ENCODE assay signal across 8 mouse cellular contexts in the genomic region with DNA sequence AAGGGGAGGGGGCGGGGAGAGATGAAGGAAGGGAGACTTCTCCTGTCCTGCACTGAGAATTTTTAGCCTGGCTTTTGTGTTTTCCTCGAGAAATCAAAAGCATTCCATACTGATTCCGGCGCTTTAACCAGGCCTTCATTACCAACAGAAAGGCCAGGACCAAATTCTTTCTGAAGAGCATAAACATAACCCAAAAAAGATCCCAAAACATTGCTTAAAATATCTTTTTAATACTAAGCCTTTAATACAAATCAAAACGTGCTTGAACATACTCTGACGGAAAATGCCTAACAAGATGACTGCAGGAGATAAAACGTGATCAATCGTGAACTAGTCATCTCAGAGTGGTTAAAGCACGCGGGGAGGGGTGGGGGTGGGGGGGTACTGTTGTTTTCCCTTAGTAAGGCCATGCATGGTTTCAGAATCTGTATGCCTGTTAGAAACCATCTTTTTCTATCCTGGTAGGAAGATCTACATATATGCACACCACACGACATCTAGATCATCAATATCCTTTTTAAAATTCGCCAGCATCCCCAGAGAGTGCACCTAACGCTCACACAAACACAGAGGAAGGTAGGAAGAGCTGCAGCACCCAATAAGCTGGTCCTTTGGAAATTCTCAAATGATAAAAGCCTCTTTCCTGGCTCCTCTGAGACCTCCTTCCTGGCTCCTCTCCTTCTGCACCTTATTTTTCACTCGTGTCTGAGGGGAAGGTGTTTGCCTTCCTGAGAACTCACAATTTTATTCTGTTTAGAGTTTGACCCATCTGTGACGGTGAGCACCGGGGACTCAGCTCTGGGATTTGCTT. TPM values are rescaled to one million over a fixed set of nuclear protein-coding genes. Genes with fewer than 3 reads are reported as not detected.
DNase-seq lines count a peak whose midpoint lies in the region; ATAC-seq and TF ChIP-seq lines count a peak whose summit lies in the region.

No protein-coding gene starts in this region.

- TF ChIP-seq POLR2A in olfactory bulb, adult 2 months (IDR thresholded peaks at IDR 0.05; ENCODE audit: insufficient read depth, low read depth, low read length), result no peak

- H3K9ac ChIP-seq in intestine, embryonic 14.5 days (ENCODE audit: low read length), result peak overlapping the region; percentile 79

- H3K4me2 ChIP-seq in intestine, embryonic 14.5 days (ENCODE audit: low read length), result peak overlapping the region; percentile 50

- H3K36me3 ChIP-seq in intestine, embryonic 14.5 days (ENCODE audit: control insufficient read depth, insufficient read depth, low read length), result no peaks in the 10 kb centered on the region

- ATAC-seq in intestine, embryonic 14.5 days (replicated peaks; ENCODE audit: low FRiP score, low TSS enrichment, low read depth), result no peak
- ATAC-seq in megakaryocyte-erythroid progenitor cell, adult 5-6 weeks (replicated peaks; ENCODE audit: low FRiP score, low TSS enrichment, poor library complexity, severe bottlenecking), result no peak

- no peak for TF ChIP-seq CTCF in olfactory bulb, adult 2 months (IDR thresholded peaks at IDR 0.05; ENCODE audit: insufficient read depth, low read depth, low read length)

- H3K4me1 ChIP-seq in intestine, embryonic 14.5 days (replicated peaks; ENCODE audit: control insufficient read depth, insufficient read depth, low read length), result no peaks in the 10 kb centered on the region; the same call in 1 of the 2 replicates
- H3K4me1 ChIP-seq in olfactory bulb, adult 2 months (ENCODE audit: control insufficient read depth, insufficient read depth, low read length), result peaks cover 3% of the 10 kb centered on the region; the same call in 1 of the 2 replicates

- 12% methylated on average over 16 of the region's 16 CpGs for WGBS in intestine, embryonic 14.5 days
- WGBS in olfactory bulb, adult 2 months, result 6% methylated on average over 16 of the region's 16 CpGs

- no peaks in the 10 kb centered on the region for H3K9me3 ChIP-seq in intestine, embryonic 14.5 days (ENCODE audit: control insufficient read depth, low read length)

- H3K27ac ChIP-seq in intestine, embryonic 14.5 days (ENCODE audit: low read depth), result peak overlapping the region; percentile 72; the same call in 1 of the 2 replicates
- peak overlapping the region; percentile 98 for H3K27ac ChIP-seq in olfactory bulb, adult 2 months (ENCODE audit: insufficient read depth, low read depth, low read length)

- no peaks in the 10 kb centered on the region for H3K27me3 ChIP-seq in intestine, embryonic 14.5 days (replicated peaks; ENCODE audit: control insufficient read depth, insufficient read depth, low read length)

- H3K4me3 ChIP-seq in intestine, embryonic 14.5 days (ENCODE audit: low read depth, low read length), result peak overlapping the region; percentile 41
- peak overlapping the region; percentile 97 for H3K4me3 ChIP-seq in olfactory bulb, adult 2 months (ENCODE audit: insufficient read depth, low read depth, low read length)

- peak; percentile 45 for DNase-seq in embryo, embryonic 10.5 days (ENCODE audit: low spot score)
- no peak for DNase-seq in embryo, embryonic 10 days (ENCODE audit: low spot score)
- peak; percentile 20 to 44 for DNase-seq in right cerebral cortex, adult 2 months (ENCODE audit: low spot score in 2 of 2)
- no peak for DNase-seq in right cerebral cortex, adult 18-20 months
- no peak for DNase-seq in intestine, embryonic 14.5 days (ENCODE audit: low spot score)
- no peak for DNase-seq in layer of hippocampus, adult 9-11 months

RNA-seq across cellular contexts. Expression of a gene that starts 1.1 kb away (rescaled TPM):
- polyA plus RNA-seq in intestine, embryonic 14.5 days (2014; fragmentation: Nextera tagmentation; extraction: Ambion mirVana), result 204 and 211 TPM in 2 replicates
- 578 and 655 TPM in 2 replicates for polyA plus RNA-seq in olfactory bulb, adult 2 months (2012; ENCODE audit: insufficient read depth, insufficient read length, low replicate concordance, missing spikeins)
- total RNA-seq in megakaryocyte-erythroid progenitor cell, adult 5-6 weeks (2014; fragmentation: Nextera tagmentation), result not detected in 2 replicates
- not detected in 2 replicates for total RNA-seq in megakaryocyte-erythroid progenitor cell, adult 5-6 weeks (2017)

RNA-seq across cellular contexts. Expression of a gene that starts 41.8 kb away (rescaled TPM):
- 184 and 220 TPM in 2 replicates for polyA plus RNA-seq in intestine, embryonic 14.5 days (2014; fragmentation: Nextera tagmentation; extraction: Ambion mirVana)
- not detected in 2 replicates for polyA plus RNA-seq in olfactory bulb, adult 2 months (2012; ENCODE audit: insufficient read depth, insufficient read length, low replicate concordance, missing spikeins)
- total RNA-seq in megakaryocyte-erythroid progenitor cell, adult 5-6 weeks (2014; fragmentation: Nextera tagmentation), result 11.6 and 16.3 TPM in 2 replicates
- total RNA-seq in megakaryocyte-erythroid progenitor cell, adult 5-6 weeks (2017), result 48.3 and 69.4 TPM in 2 replicates

Comparison
In these comparisons a context has a peak if more than half of its experiments do, and no peak if none do; other contexts are left out.
1. DNase-seq: peak in embryo, embryonic 10.5 days (single experiment) and right cerebral cortex, adult 2 months (2 of 2); none in embryo, embryonic 10 days (single experiment), right cerebral cortex, adult 18-20 months (single experiment), intestine, embryonic 14.5 days (single experiment) and layer of hippocampus, adult 9-11 months (single experiment).
2. RNA of a gene that starts 41.8 kb away (polyA plus RNA-seq): 184 to 220 TPM in intestine, embryonic 14.5 days; not detected in olfactory bulb, adult 2 months; every median in the first group is over 100 times any median in the second.